Mouse (Mus musculus) MEL (cell line): ENCODE measurements at regions not wholly inside any gene's neighbourhood (a gene's known extent, or its start where the extent isn't known, plus 50 kb on each side); places are given as distances from the start of the nearest gene placed in this dataset.
"Not testable (repeated sequence)": the region's sequence is repeated elsewhere in the genome, so short reads cannot be mapped to it uniquely, and the experiment has no call there.

Source experiments
- DNase-seq: peaks from one replicate; pipeline ENCODE4 v3.0.0; 2011; ENCODE audit warnings: low read depth, low spot score
- H3K27ac ChIP-seq: 2 replicates; pipeline ENCODE4 v1.5.1; 2012; ENCODE audit warnings: low read depth, mild to moderate bottlenecking, control low read depth, low read length, moderate library complexity; ENCODE audit not compliant: control insufficient read depth
- H3K27me3 ChIP-seq, 2 experiments: fragments of 150-350 bp in 1 of 2; sonication (generic) in 1 of 2; 2 replicates each; pipeline ENCODE4 v1.6.1; 2012; ENCODE audit warnings: low read length in 2 of 2, mild to moderate bottlenecking in 2 of 2, improper control_type of control experiment in 1 of 2, moderate library complexity in 1 of 2; ENCODE audit not compliant: insufficient read depth in 2 of 2, control insufficient read depth in 1 of 2
- H3K36me3 ChIP-seq, 2 experiments: 2 replicates each; pipeline ENCODE4 v1.6.1; 2012 to 2014; ENCODE audit warnings: low read length in 2 of 2, improper control_type of control experiment in 1 of 2, inconsistent platforms in 1 of 2, mild to moderate bottlenecking in 1 of 2; ENCODE audit not compliant: insufficient read depth in 2 of 2, control insufficient read depth in 1 of 2
- H3K4me1 ChIP-seq, 2 experiments: fragments of 150-350 bp in 1 of 2; sonication (generic) in 1 of 2; 2 replicates each; pipeline ENCODE4 v1.6.1; 2012; ENCODE audit warnings: low read length in 2 of 2, improper control_type of control experiment in 1 of 2, mild to moderate bottlenecking in 1 of 2; ENCODE audit not compliant: insufficient read depth in 2 of 2, control insufficient read depth in 1 of 2
- H3K4me3 ChIP-seq, 2 experiments: fragments of 150-350 bp in 1 of 2; sonication (generic) in 1 of 2; 2 replicates each; pipeline ENCODE4 v1.5.1; 2012; ENCODE audit warnings: low read depth in 2 of 2, low read length in 2 of 2, mild to moderate bottlenecking in 2 of 2, moderate library complexity in 2 of 2, control low read depth in 1 of 2, improper control_type of control experiment in 1 of 2; ENCODE audit not compliant: control insufficient read depth in 1 of 2, insufficient read depth in 1 of 2
- H3K79me2 ChIP-seq: 2 replicates; pipeline ENCODE4 v1.6.1; 2012; ENCODE audit warnings: mild to moderate bottlenecking, low read length, moderate library complexity; ENCODE audit not compliant: control insufficient read depth, poor library complexity, insufficient read depth
- H3K9ac ChIP-seq: 2 replicates; pipeline ENCODE4 v1.6.1; 2012; ENCODE audit warnings: low read depth, mild to moderate bottlenecking, control low read depth, low read length, moderate library complexity; ENCODE audit not compliant: control insufficient read depth, poor library complexity, severe bottlenecking
- H3K9me3 ChIP-seq: fragments of 150-350 bp; sonication (generic); replicated peaks from 2 replicates; pipeline ENCODE4 v1.6.1; 2012; ENCODE audit warnings: mild to moderate bottlenecking, low read length, improper control_type of control experiment, moderate library complexity; ENCODE audit not compliant: insufficient read depth
- BHLHE40 ChIP-seq: IDR thresholded peaks from 2 replicates; pipeline ENCODE4 v1.6.1; 2012; ENCODE audit warnings: low read depth, mild to moderate bottlenecking, inconsistent platforms, low read length, improper control_type of control experiment, borderline replicate concordance
- CHD2 ChIP-seq: IDR thresholded peaks from 2 replicates; pipeline ENCODE4 v1.6.1; 2011; ENCODE audit warnings: low read length, improper control_type of control experiment
- E2F4 ChIP-seq: IDR thresholded peaks from 2 replicates; pipeline ENCODE4 v1.6.1; 2011; ENCODE audit warnings: low read depth, low read length, improper control_type of control experiment, borderline replicate concordance
- ELF1 ChIP-seq: IDR thresholded peaks from 2 replicates; pipeline ENCODE4 v1.6.1; 2014; ENCODE audit warnings: low read depth, mild to moderate bottlenecking, inconsistent platforms, low read length, improper control_type of control experiment, moderate library complexity
- GABPA ChIP-seq: IDR thresholded peaks from 2 replicates; pipeline ENCODE4 v1.6.1; 2012; ENCODE audit warnings: low read depth, mild to moderate bottlenecking, inconsistent platforms, low read length, improper control_type of control experiment, moderate library complexity
- GATA1 ChIP-seq: IDR thresholded peaks from 2 replicates; pipeline ENCODE4 v1.6.1; 2011; ENCODE audit warnings: low read depth, low read length, improper control_type of control experiment
- HCFC1 ChIP-seq: IDR thresholded peaks from 2 replicates; pipeline ENCODE4 v1.6.1; 2012; ENCODE audit warnings: low read depth, mild to moderate bottlenecking, inconsistent platforms, low read length, improper control_type of control experiment, moderate library complexity
- JUND ChIP-seq: IDR thresholded peaks from 2 replicates; pipeline ENCODE4 v1.6.1; 2011; ENCODE audit warnings: low read depth, mild to moderate bottlenecking, improper control_type of control experiment, low read length
- MAFK ChIP-seq: IDR thresholded peaks from 2 replicates; pipeline ENCODE4 v1.6.1; 2011; ENCODE audit warnings: low read depth, mild to moderate bottlenecking, low read length, improper control_type of control experiment, borderline replicate concordance
- NELFE ChIP-seq: IDR thresholded peaks from 2 replicates; pipeline ENCODE4 v1.6.1; 2011; ENCODE audit warnings: low read depth, low read length, improper control_type of control experiment
- NRF1 ChIP-seq: IDR thresholded peaks from 2 replicates; pipeline ENCODE4 v1.6.1; 2014; ENCODE audit warnings: low read depth, mild to moderate bottlenecking, inconsistent platforms, low read length, improper control_type of control experiment, moderate library complexity; ENCODE audit not compliant: poor library complexity, insufficient read depth, severe bottlenecking
- POLR2A ChIP-seq, 2 experiments: IDR thresholded peaks; 2 replicates each; pipeline ENCODE4 v1.6.1; 2011 to 2012; ENCODE audit warnings: low read length in 2 of 2, mild to moderate bottlenecking in 2 of 2, control low read depth in 1 of 2, improper control_type of control experiment in 1 of 2, low read depth in 1 of 2, moderate library complexity in 1 of 2; ENCODE audit not compliant: control insufficient read depth in 1 of 2, insufficient read depth in 1 of 2, poor library complexity in 1 of 2
- POLR2AphosphoS2 ChIP-seq: IDR thresholded peaks from 2 replicates; pipeline ENCODE4 v1.6.1; 2011; ENCODE audit warnings: low read length, improper control_type of control experiment
- RAD21 ChIP-seq: IDR thresholded peaks from 2 replicates; pipeline ENCODE4 v1.6.1; 2011; ENCODE audit warnings: mild to moderate bottlenecking, low read depth, low read length, improper control_type of control experiment
- SIN3A ChIP-seq: IDR thresholded peaks from 2 replicates; pipeline ENCODE4 v1.6.1; 2012; ENCODE audit warnings: low read length, improper control_type of control experiment, inconsistent platforms
- SMC3 ChIP-seq: IDR thresholded peaks from 2 replicates; pipeline ENCODE4 v1.6.1; 2011; ENCODE audit warnings: low read depth, low read length, improper control_type of control experiment
- TAL1 ChIP-seq: IDR thresholded peaks from 2 replicates; pipeline ENCODE4 v1.6.1; 2012; ENCODE audit warnings: mild to moderate bottlenecking, inconsistent platforms, low read length, moderate library complexity, mixed read lengths
- TBP ChIP-seq: IDR thresholded peaks from 2 replicates; pipeline ENCODE4 v1.8.0; 2011; ENCODE audit warnings: low read depth, low read length, improper control_type of control experiment
- TCF12 ChIP-seq: IDR thresholded peaks from 2 replicates; pipeline ENCODE4 v1.6.1; 2014; ENCODE audit warnings: low read depth, mild to moderate bottlenecking, inconsistent platforms, low read length, improper control_type of control experiment, moderate library complexity
- USF1 ChIP-seq: IDR thresholded peaks from 2 replicates; pipeline ENCODE4 v1.6.1; 2014; ENCODE audit warnings: low read depth, mild to moderate bottlenecking, inconsistent platforms, low read length, improper control_type of control experiment, moderate library complexity
- ZKSCAN1 ChIP-seq: IDR thresholded peaks from 2 replicates; pipeline ENCODE4 v1.6.1; 2012; ENCODE audit warnings: low read depth, mild to moderate bottlenecking, inconsistent platforms, low read length, improper control_type of control experiment, moderate library complexity
- ZMIZ1 ChIP-seq: IDR thresholded peaks from 2 replicates; pipeline ENCODE4 v1.6.1; 2012; ENCODE audit warnings: low read depth, mild to moderate bottlenecking, inconsistent platforms, low read length, improper control_type of control experiment, moderate library complexity
- ZNF384 ChIP-seq: IDR thresholded peaks from 2 replicates; pipeline ENCODE4 v1.6.1; 2012; ENCODE audit warnings: low read depth, mild to moderate bottlenecking, inconsistent platforms, low read length, improper control_type of control experiment

DNA sequence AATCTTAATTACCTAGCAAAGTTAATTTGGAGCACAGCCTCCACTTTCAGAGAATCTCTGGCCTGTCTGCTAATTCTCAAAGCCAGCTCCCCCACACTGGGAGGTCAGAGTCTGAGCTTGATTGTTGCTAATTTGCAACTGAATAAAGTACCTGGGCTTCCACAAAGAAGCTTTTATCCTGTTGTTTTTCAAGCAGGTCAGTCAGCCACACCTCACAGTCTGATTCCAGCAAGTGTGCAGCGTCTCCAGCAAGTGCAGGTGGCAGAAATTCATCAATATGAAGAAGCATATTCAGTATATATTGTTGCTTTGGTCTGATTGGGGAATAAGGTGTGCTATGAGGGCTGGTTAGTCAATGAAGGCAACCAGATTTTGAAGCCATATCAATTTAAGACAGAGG lies 110.3 kb upstream of the Calcr start:
- not testable (repeated sequence) for DNase-seq, H3K79me2 ChIP-seq, H3K27ac ChIP-seq, H3K4me3 ChIP-seq, H3K9ac ChIP-seq, H3K27me3 ChIP-seq, H3K4me1 ChIP-seq, H3K9me3 ChIP-seq, H3K36me3 ChIP-seq

DNA sequence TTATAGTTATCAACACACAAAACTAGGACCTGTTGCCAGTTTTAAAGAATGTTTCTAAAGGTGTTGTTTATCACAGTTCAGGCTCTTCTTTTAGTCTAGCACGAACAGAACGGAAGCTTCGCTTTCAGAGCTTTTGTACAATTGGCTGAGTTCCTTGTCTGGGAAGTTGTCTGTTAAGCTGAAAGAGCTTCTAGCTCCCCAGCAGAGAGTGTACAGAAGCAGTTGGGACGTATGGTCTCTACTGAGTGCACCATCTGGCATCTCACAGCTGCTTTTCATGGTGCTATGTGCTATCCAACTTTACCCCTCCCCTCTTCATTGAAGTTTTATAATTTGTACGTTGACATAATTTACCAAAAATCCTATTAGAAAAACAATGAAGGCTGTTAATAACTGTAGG lies 96.5 kb upstream of the Calcr start:
- no peak overlapping the region for H3K4me3 ChIP-seq
- H3K79me2 ChIP-seq, result no peaks in the 10 kb centered on the region
- DNase-seq, result no peak
- H3K27me3 ChIP-seq, result no peaks in the 10 kb centered on the region
- no peaks in the 10 kb centered on the region for H3K9me3 ChIP-seq
- TF ChIP-seq HCFC1 (no peak), USF1 (no peak), JUND (no peak), NELFE (no peak), POLR2A (IDR thresholded peaks at IDR 0.05; ENCODE audit: control insufficient read depth in 1 of 2, insufficient read depth in 1 of 2, low read depth in 1 of 2, low read length in 2 of 2, poor library complexity in 1 of 2) (no peak), E2F4 (no peak), CHD2 (no peak), RAD21 (no peak), MAFK (no peak), SMC3 (no peak)
- no peak overlapping the region for H3K27ac ChIP-seq
- no peaks in the 10 kb centered on the region for H3K36me3 ChIP-seq
- no peak overlapping the region for H3K9ac ChIP-seq
- H3K4me1 ChIP-seq, result no peaks in the 10 kb centered on the region

DNA sequence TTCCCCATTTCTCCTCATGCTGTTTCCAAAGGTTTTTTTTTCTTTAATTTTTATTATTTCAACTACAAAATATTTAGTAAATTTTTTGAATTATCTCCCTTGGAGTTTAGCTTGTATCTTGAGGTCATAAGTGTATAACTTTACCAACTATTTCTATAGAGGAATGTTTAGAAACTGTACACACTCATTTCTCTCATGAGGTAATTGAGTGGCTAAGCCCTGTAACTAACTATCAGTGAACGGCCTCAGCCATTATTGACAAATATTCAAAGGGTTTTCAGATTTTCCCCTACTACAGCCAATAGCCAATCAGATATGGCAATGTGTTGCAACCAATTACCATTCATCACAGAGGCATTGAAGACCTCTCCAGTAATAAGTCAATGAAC lies 96.1 kb upstream of the Calcr start:
- H3K9ac ChIP-seq, result no peak overlapping the region
- DNase-seq, result no peak
- H3K27me3 ChIP-seq, result no peaks in the 10 kb centered on the region
- H3K79me2 ChIP-seq, result no peaks in the 10 kb centered on the region
- H3K4me3 ChIP-seq, result no peak overlapping the region
- TF ChIP-seq ZMIZ1 (no peak), TAL1 (no peak), ZNF384 (no peak), GABPA (no peak), BHLHE40 (no peak), GATA1 (no peak), ELF1 (no peak), TBP (no peak), SIN3A (no peak), NRF1 (no peak), JUND (no peak), TCF12 (no peak), POLR2AphosphoS2 (no peak), CHD2 (no peak), ZKSCAN1 (no peak)
- H3K9me3 ChIP-seq, result no peaks in the 10 kb centered on the region
- H3K36me3 ChIP-seq, result no peaks in the 10 kb centered on the region
- no peaks in the 10 kb centered on the region for H3K4me1 ChIP-seq
- no peak overlapping the region for H3K27ac ChIP-seq
